Mouse (Mus musculus) erythroblast, embryonic 14.5 days (primary cell): ENCODE results near the gene Scaf1. TPM values are rescaled to one million over a fixed set of nuclear protein-coding genes. Genes with fewer than 3 reads are reported as not detected.
A peak's percentile ranks its signal among the peaks of the same experiment; 100 is the strongest.

Source experiments
- H3K27me3 ChIP-seq: 2 replicates; pipeline ENCODE4 v1.6.1; 2012; ENCODE audit warnings: inconsistent platforms; ENCODE audit not compliant: control insufficient read depth
- H3K36me3 ChIP-seq: 2 replicates; pipeline ENCODE4 v1.6.1; 2012; ENCODE audit warnings: mild to moderate bottlenecking, inconsistent platforms; ENCODE audit not compliant: control insufficient read depth
- H3K4me1 ChIP-seq: 2 replicates; pipeline ENCODE4 v1.6.1; 2012; ENCODE audit warnings: inconsistent platforms; ENCODE audit not compliant: control insufficient read depth
- H3K4me3 ChIP-seq: replicated peaks from 2 replicates; pipeline ENCODE3; 2012; ENCODE audit warnings: moderate library complexity, mild to moderate bottlenecking, inconsistent platforms
- H3K9me3 ChIP-seq: 2 replicates; pipeline ENCODE4 v1.6.1; 2012; ENCODE audit warnings: low read length, inconsistent platforms, mixed read lengths; ENCODE audit not compliant: control insufficient read depth
- GATA1 ChIP-seq: IDR thresholded peaks from 2 replicates; pipeline ENCODE4 v1.6.1; 2012; ENCODE audit warnings: low read length, inconsistent platforms, mixed read lengths
- TAL1 ChIP-seq: IDR thresholded peaks from 3 replicates; pipeline ENCODE4 v1.6.1; 2012; ENCODE audit warnings: low read length, inconsistent platforms, mixed read lengths
- polyA plus RNA-seq: library from polyadenylated mRNA; stranded (reverse); fragments of >175 nt; gene quantifications from 2 replicates; pipeline ENCODE4 v1.2.3, GENCODE M21; 2012

The Scaf1 gene
- 29.6 and 31.0 TPM in 2 replicates for polyA plus RNA-seq

GRCm38 (mm10) chr7:45015957-45016612, at the start of gene Scaf1:
TSS of gene Scaf1 (minus strand) at chr7:45016363.
- H3K27me3 ChIP-seq = peaks cover 32% of the 10 kb centered on the region
- H3K9me3 ChIP-seq = no peaks in the 10 kb centered on the region
- H3K4me3 ChIP-seq = peak within 1 kb of the TSS; percentile 87
- peaks cover 33% of the 10 kb centered on the region for H3K36me3 ChIP-seq
- TF ChIP-seq TAL1 (no peak), GATA1 (no peak)
- H3K4me1 ChIP-seq = peaks cover 73% of the 10 kb centered on the region

- Histone ChIP-seq H3K4me3 (peak within 1 kb of the TSS; percentile 72), H3K36me3 (peaks cover 10% of the 10 kb centered on the region), H3K27me3 (no peaks in the 10 kb centered on the region), H3K9me3 (no peaks in the 10 kb centered on the region), H3K4me1 (peaks cover 54% of the 10 kb centered on the region)
- TF ChIP-seq TAL1 = no peak
- no peak for TF ChIP-seq GATA1
Measured at GRCm38 (mm10) chr7:45062239-45062835, 46.2 kb upstream of the Scaf1 start, which contains the start of the genes Nosip and Prrg2. TSS of gene Nosip (plus strand) at chr7:45062429. TSS of gene Prrg2 (minus strand) at chr7:45062677.

GRCm38 (mm10) chr7:45061532-45062075, 45.4 kb upstream of the Scaf1 start:
- TF ChIP-seq GATA1 (no peak), TAL1 (no peak)
- Histone ChIP-seq H3K4me3 (peak overlapping the region; percentile 72), H3K9me3 (no peaks in the 10 kb centered on the region), H3K36me3 (peaks cover 10% of the 10 kb centered on the region), H3K4me1 (peaks cover 52% of the 10 kb centered on the region), H3K27me3 (no peaks in the 10 kb centered on the region)

GRCm38 (mm10) chr7:45060632-45061122, 44.5 kb upstream of the Scaf1 start:
- Histone ChIP-seq H3K4me1 (peaks cover 48% of the 10 kb centered on the region), H3K4me3 (no peak overlapping the region), H3K27me3 (no peaks in the 10 kb centered on the region), H3K9me3 (no peaks in the 10 kb centered on the region), H3K36me3 (peaks cover 7% of the 10 kb centered on the region)
- TF ChIP-seq TAL1 (no peak), GATA1 (no peak)

GRCm38 (mm10) chr7:45058607-45059571, 42.7 kb upstream of the Scaf1 start:
- Histone ChIP-seq H3K9me3 (no peaks in the 10 kb centered on the region), H3K36me3 (peaks cover under 1% of the 10 kb centered on the region; the same call in 1 of the 2 replicates), H3K4me1 (peaks cover 44% of the 10 kb centered on the region), H3K4me3 (no peak overlapping the region), H3K27me3 (no peaks in the 10 kb centered on the region)
- TF ChIP-seq GATA1 (no peak), TAL1 (no peak)

- Histone ChIP-seq H3K4me3 (no peak overlapping the region), H3K9me3 (no peaks in the 10 kb centered on the region), H3K36me3 (no peaks in the 10 kb centered on the region), H3K4me1 (peaks cover 49% of the 10 kb centered on the region), H3K27me3 (no peaks in the 10 kb centered on the region)
- no peak for TF ChIP-seq GATA1
- no peak for TF ChIP-seq TAL1
Measured at GRCm38 (mm10) chr7:45056972-45057348, 40.8 kb upstream of the Scaf1 start.

GRCm38 (mm10) chr7:45056329-45056971, 40.3 kb upstream of the Scaf1 start:
- Histone ChIP-seq H3K4me1 (peaks cover 49% of the 10 kb centered on the region), H3K4me3 (no peak overlapping the region), H3K36me3 (no peaks in the 10 kb centered on the region), H3K9me3 (no peaks in the 10 kb centered on the region), H3K27me3 (no peaks in the 10 kb centered on the region)
- TF ChIP-seq GATA1 = no peak
- no peak for TF ChIP-seq TAL1

GRCm38 (mm10) chr7:45053931-45054510, 37.9 kb upstream of the Scaf1 start:
- no peaks in the 10 kb centered on the region for H3K27me3 ChIP-seq
- H3K9me3 ChIP-seq = no peaks in the 10 kb centered on the region
- H3K36me3 ChIP-seq = peaks cover 14% of the 10 kb centered on the region
- peak overlapping the region; percentile 74 for H3K4me3 ChIP-seq
- TF ChIP-seq GATA1 = no peak
- no peak for TF ChIP-seq TAL1
- peaks cover 42% of the 10 kb centered on the region for H3K4me1 ChIP-seq
